Mouse (Mus musculus): ENCODE data around the gene Gm11437. TPM values are rescaled to one million over a fixed set of nuclear protein-coding genes. Genes with fewer than 3 reads are reported as not detected.
A peak's percentile ranks its signal among the peaks of the same experiment; 100 is the strongest.

The Gm11437 gene
- polyA plus RNA-seq, 1 experiment from 2014 or later: not detected

GRCm38 (mm10) chr11:84145201-84145798 is 22.0 kb downstream of the Gm11437 start:
- no peak for DNase-seq (ENCODE audit: low spot score)

DNA sequence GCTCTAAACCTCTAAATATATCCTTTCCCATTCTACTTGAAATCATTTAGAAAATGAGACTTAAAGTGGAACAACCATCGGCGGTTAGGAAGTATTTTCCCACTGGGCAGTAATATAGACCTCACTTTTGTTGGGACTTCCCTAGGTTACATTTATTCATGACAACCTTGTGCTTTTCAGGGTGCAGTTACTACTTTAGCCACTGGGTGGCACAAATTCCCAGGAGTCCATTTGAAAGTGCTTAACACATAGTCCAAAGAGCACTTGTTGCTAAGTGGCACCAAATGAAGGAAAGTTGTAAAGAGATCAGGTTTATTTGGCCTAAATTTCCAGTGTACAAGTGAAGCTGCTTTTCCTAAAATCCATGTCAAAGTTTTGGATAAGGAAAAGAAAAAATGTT is 25.5 kb downstream of the Gm11437 start:
- DNase-seq (ENCODE audit: low spot score): peak; percentile 64

GRCm38 (mm10) chr11:84136453-84136852 is 30.8 kb downstream of the Gm11437 start:
- no peak for DNase-seq (ENCODE audit: low spot score)

- DNase-seq (ENCODE audit: low spot score): peak; percentile 21
Observed at GRCm38 (mm10) chr11:84134331-84134860, 32.9 kb downstream of the Gm11437 start.

DNA sequence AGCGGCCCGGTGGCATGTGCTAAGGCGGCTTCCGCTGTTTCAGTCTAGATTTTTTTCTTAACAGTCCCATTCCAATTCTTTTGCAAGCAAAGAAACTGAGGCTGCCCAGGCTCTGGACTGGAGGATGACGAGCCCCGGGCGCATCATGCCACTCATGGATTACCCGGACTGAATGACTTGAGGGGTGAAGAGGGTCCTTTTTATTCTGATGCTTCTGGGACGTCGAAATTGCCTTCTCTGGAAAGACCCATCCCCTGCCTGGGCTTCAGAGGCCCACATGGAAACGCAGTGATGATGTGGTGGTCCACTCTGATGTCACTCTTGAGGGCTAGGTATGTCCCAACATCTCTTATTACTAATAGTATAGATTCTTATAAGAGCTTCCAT is 37.5 kb downstream of the Gm11437 start:
- DNase-seq (ENCODE audit: low spot score): no peak

DNA sequence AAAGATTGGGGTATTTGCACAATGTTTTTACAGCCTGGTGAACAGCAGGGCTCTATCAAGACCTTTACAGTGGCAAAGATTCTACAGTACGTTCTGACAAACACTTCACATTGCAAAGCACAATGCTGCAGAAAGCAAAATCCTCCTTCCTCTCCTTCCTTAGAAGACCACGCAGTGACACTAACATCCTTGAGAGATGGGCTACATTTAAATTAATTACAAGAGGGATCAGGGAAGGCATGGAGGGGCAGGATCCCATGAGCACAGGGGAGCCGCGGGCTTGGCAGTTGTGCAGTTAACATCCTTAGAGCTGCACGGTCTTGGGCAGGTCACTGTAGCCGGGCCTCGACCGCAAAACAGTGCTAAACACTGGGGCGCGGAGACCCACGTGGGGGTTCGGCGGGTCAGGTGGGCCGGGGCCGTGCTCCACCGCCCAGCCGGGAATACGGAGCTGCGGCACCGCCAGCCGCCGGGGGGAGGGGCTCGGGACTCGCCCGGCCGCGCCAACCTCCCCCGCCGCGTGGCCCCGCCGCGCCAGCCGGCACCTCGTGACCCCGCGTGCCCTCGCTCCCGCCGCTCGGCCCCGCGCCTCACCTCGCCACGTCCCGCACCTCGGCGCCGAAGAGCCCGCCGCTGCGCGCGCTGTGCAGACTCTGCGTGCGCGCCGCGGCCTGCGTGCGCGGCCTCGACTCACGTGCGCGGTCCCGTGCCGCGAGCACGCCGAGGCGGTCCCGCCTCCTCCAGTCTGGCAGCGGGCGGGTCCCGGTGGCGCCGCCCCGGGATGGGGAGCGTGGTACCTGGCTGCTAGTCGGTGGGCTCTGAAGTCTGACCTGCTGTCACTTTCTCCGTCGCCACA is 38.1 kb downstream of the Gm11437 start, which contains the start of the genes Tada2a and Acaca:
Gene Tada2a (minus strand): TSS at position 658 of the 856 bp plus-strand sequence.
Gene Acaca (plus strand): TSS at position 730 of the 856 bp plus-strand sequence.
- peak; percentile 89 for DNase-seq (ENCODE audit: low spot score)

GRCm38 (mm10) chr11:84127977-84128376 is 39.3 kb downstream of the Gm11437 start:
- no peak for DNase-seq (ENCODE audit: low spot score)

DNA sequence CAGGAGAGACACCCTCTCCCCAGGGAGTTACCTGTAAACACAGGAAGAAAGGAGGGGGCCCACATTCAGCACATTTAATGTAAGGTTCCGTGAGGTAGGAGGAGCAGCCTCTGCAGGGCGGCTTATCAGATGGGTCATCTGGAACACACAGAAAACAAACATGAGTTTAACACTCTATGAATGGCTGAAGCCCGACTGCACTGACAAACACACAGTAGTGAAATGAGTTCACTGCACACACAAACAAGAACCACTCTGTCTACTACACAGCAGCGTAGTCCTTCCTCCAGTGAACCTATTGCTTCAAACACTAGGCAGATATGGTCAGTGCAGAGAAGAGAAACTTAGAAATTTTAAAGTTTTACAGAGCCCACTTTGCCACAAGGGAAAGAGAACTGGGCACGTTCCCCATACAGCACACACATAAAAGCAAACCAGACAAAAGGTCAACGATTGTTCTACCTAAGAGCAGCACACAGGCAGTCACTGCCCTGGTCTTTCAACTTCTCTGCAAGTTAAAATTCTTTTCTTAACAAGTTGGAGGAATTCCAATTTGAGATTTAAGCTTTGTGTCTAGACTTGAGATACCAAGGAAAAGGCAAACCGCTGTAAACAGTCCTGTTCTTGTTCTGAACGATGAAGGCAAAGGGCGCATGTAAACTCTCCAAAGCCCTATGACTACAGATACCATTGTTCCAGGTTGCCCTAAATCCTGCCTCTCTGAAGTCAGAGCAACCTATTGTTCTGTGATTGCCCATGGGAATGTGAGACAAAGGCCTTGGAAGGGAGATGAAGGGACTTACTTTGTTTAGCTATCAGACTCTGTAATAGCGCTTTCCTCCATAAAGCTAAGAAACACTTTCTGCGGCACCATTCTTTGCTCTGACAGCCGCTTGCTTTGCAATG is 46.0 kb downstream of the Gm11437 start:
- no peak for DNase-seq (ENCODE audit: low spot score)

GRCm38 (mm10) chr11:84117431-84117830 is 49.8 kb downstream of the Gm11437 start:
- no peak for DNase-seq (ENCODE audit: low spot score)

DNA sequence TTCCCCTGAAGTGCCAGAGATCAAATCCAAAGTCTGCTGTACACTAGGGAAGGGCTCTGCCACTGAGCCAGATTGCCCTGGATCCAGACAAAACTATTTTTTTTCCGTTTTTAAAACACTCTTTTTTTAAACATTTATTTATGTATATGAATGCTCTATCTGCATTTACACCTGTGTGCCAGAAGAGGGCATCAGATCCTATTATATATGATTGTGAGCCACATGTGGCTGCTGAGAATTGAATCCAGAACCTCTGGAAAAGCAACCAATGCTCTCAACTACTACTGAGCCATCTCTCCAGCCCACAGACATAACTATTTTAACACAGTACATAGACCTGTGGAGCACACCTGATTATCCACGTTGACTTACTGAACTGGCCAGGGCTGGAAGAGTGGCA is 51.1 kb downstream of the Gm11437 start:
- DNase-seq (ENCODE audit: low spot score): no peak

DNA sequence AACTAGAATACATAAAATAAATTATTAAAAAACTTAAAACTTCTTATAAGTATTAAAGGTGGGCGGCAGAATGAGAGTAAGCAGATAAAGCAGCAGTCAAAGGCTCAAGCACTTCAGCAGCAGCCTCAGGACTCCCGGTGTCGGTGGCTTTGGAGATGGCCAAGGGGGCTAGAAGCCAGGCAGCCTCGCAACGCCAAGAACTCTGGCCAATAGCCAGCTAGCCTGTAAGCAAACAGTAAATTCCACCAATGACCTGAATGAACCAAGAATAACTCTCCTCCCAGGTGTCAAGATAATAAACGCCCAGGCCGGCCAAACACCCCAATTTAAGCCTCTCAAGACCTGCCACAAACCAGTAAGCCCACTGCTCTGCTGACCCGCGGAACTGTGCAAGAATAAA is 51.6 kb downstream of the Gm11437 start:
- no peak for DNase-seq (ENCODE audit: low spot score)

DNA sequence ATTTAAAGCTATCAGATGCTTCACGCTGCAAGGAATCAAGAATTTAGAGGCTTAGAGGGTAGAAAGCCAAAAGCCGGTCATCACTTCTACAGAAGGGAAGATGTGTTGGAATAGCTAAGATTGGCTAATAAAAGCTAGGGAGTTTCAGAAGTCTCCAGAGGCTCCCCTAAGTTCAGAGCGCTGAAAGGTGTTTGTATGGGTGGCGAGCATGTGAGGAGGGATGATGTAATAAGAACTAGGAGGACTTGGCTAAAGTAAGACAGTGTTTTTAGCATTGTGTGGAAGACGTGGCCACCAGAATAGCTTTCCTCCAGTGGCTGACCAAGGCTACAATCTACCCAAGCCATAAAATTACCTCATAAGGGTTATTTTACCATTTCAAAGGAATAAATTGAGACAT is 53.7 kb downstream of the Gm11437 start:
- no peak for DNase-seq (ENCODE audit: low spot score)

- DNase-seq (ENCODE audit: low spot score): no peak
Observed at GRCm38 (mm10) chr11:84107137-84107536, 60.1 kb downstream of the Gm11437 start.

- DNase-seq (ENCODE audit: low spot score): no peak
Observed at GRCm38 (mm10) chr11:84104036-84104435, 63.2 kb downstream of the Gm11437 start.

- no peak for DNase-seq (ENCODE audit: low spot score)
Observed at GRCm38 (mm10) chr11:84101182-84101581, 66.1 kb downstream of the Gm11437 start.

Other genes with a start within 250 kb of the Gm11437 start
- gene Ddx52, start 225.4 kb downstream of the Gm11437 start, polyA plus RNA-seq (2015; fragmentation: Nextera tagmentation; extraction: Ambion mirVana): 51.0 and 51.2 TPM in 2 replicates
- gene Synrg, start 203.0 kb downstream of the Gm11437 start, polyA plus RNA-seq (2015; fragmentation: Nextera tagmentation; extraction: Ambion mirVana): 16.7 and 17.6 TPM in 2 replicates
- 12.8 and 13.6 TPM in 2 replicates for gene Dusp14, start 98.2 kb downstream of the Gm11437 start, polyA plus RNA-seq (2015; fragmentation: Nextera tagmentation; extraction: Ambion mirVana)
- gene Tada2a, start 37.9 kb downstream of the Gm11437 start, polyA plus RNA-seq (2015; fragmentation: Nextera tagmentation; extraction: Ambion mirVana): 17.5 and 19.7 TPM in 2 replicates
- 4.5 and 5.4 TPM in 2 replicates for gene Acaca, start 37.8 kb downstream of the Gm11437 start, polyA plus RNA-seq (2015; fragmentation: Nextera tagmentation; extraction: Ambion mirVana)